Mouse (Mus musculus) hindlimb bud, embryonic 11.5 days (tissue): Measurements from ENCODE around the gene Polq.

Experiments used
- DNase-seq: peaks from one replicate; pipeline ENCODE4 v3.0.0-alpha.2; 2012; ENCODE audit warnings: low read depth, low spot score; ENCODE audit errors: extremely low spot score

Gene Polq

DNA sequence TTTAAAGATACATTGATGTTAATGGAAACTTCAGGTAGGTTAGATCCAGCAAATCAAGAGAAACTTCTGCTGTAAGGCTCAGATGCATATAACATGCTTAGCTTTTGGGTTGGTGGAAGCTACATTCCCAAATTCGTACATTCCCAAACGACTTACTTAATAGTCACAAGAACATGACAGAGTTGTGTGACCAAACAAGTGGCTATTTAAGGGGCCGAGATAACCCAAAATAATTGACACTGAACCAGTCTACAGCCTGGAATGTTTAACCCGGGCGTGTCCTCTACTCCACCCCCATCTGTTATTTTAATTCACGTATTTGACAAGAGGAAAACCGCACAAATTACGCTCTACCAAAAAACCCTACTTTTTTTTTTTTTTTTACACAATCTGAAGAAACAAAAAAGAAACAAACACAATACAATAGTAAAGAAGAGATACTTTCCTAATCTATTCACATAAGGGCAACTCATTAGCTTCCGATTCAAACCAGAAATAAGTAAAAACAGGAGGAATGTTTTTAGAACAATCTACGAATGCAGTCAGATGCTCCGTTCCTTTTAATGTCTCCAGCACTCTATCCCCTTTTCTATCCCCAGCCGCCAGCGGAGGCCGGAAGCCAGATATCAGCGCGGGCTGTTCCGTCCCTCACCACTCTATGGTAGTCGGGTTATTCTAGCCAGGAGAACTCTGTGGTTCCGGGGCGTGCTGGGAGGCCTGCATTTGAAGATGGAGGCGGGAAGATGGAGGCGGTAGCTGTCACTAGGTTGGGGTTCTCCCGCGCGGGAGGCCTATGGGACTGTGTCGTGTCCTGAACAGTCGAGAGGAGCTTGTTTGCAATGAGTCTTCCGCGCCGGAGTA is at the start of gene Polq:
Gene Polq, plus strand, starts transcription at position 726 of the 861 bp plus-strand sequence.
- DNase-seq: peak; percentile 57

DNA sequence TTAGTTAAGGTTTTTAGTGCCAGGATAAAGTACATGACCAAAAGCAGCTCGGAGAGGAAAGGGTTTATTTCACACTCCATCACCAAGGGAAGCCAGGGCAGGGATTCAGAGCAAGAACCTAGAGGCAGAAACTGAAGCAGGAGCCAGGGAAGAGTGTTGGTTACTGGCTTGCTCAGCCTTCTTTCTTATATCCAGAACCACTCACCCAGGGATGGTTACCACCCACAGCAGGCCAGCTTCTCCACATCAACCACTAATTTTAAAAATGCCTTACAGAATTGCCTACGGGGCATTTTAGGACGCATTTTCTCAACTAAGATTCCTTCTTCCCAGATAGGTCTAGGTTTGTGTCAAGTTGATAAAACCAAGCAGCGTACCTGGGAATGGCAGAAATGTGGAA is 48.2 kb upstream of the Polq start:
- DNase-seq: no peak

DNA sequence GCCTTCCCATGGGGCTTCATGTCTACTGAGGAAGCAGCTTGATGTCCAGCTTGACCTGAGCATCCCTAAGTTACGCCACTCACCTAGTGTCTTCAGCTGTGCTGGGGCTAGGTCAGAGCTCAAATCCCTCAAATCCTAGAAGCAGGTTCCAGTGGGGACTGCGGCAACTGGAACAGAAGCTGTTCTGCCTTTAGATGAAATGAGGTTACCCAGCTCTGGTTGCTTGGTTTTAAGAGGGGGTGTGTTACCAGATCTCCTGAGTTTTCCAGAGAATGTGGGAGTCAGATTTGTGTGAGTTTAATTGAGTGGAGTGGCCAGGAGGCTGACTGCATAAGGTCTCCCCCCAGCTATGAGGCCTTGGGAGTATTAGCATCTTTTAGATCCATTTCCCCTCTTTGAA is 32.5 kb upstream of the Polq start:
- no peak for DNase-seq

DNA sequence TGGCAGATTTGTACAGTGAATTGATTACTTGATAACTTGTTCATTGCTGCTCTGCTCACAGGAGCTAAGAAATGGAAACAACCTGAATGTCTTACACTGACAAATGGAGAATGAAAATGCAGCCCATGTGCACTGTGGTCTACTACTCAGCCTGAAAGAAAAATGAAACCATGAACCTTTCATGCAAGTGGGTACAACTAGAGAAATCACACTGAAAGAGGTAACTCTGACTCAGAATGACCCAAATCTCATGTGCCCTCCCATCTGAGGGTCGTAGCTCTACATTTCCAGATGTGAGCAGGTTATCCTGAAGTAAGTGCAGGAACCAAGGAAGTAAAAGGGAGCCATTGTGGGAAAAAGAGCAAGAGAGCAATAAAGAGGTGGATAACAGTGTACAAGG is 27.8 kb upstream of the Polq start:
- DNase-seq: no peak

DNA sequence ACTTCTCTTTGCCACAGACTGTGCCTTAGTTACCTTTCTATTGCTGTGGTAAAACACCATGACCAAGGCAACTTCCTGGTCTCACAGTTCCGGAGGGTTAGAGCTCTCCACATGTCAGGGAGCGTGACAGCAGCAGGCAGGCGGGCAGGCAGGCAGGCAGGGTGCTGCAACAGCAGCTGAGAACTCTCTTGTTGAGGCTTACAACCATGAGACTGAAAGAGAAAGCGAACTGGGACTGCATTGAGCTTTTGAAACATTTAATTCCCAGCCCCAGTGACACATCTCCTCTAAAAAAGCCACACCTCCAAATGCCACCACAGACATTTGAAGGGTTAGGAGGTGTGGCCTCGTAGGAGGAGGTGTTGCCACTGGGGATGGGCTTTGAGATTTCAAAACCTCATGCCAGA is 25.9 kb upstream of the Polq start:
- no peak for DNase-seq

DNA sequence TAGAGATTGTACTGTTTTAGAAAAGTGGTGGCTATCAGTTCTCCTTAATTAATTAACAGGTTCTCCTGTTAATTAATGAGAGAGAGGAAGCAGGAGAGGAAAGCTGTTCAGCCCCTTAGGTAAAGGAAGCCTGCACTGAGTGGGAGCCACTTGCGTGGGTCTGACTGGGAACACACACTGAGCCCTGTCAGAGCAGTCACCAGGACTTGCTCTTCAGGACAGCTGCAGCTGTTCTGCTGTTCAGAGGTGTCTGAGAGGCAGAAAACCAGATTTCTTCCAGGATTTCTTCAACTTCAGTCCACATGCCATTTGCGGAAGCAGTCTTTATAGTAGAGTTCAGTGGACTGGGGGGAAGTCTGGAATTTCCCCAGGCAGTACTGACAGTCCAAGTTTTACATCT is 24.2 kb upstream of the Polq start:
- no peak for DNase-seq

DNA sequence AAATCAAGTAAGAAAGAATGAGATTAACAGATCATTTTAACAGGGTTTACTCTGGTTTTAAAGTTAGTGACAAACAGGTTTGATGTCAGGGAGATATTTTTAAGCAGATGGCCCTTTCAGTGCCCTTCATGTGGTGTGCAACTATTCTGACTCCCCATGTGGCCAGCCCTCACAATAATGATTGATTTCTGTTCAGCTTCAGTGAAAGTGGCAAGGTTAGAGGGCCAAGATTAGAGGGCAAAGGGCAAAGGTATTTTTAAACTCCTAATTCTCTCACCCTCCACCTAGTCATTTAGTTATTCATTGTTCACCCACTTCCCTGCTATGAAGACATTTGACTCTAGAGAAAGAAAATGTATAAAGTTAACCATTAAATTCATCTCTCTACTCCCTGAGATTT is 23.5 kb upstream of the Polq start:
- DNase-seq: no peak

DNA sequence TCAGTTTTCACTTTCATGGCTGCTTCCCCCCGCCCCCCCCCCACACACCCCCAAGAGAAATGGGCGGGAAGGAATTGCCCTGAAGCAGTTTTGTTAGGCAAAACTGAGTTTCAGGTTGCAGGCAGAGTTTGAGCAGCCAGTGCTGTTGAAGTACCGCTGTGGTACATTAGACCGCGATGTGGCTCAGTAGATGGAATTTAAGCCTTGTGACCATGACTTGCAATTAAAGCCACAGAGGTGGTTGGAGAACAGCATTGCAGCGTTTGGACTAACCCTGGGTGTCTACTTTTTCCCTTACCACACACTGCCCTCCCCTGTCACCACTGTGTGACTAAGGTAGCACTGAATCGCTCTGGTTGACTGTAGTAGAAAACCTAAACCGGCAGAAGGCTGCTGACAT is 22.1 kb upstream of the Polq start:
- no peak for DNase-seq

DNA sequence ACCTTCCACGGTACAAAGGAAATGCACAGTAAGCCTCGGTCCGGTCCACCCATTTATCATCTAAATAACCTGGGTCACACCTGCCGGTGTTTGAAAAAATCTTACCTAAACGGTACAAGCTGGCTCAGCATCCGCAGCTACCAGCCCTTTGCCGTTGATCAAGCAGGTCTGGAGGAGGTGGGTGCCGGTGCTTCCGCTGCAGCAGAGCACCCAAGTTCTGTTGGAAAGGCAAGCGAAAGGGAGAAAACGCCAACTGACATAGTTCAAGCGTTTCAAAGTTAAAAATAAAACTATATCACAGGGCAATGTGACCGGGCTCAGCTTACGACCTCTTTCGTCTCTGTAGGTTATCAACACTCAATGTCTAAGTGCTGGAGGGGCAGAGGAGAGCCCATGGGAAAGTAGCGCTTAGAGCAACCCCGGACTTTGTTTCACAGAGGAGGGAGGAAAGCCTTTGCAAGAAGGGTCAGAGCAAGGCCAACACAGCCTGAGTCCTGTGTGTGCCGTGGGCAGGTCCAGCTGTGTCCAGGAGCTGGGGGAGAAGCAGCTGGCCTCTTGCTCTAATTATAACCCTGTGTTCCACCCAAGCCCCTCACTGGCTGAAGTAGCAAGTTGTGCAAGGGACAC is 21.5 kb upstream of the Polq start, which contains the start of gene Fbxo40:
Gene Fbxo40, minus strand, starts transcription at position 469 of the 627 bp plus-strand sequence.
- no peak for DNase-seq

DNA sequence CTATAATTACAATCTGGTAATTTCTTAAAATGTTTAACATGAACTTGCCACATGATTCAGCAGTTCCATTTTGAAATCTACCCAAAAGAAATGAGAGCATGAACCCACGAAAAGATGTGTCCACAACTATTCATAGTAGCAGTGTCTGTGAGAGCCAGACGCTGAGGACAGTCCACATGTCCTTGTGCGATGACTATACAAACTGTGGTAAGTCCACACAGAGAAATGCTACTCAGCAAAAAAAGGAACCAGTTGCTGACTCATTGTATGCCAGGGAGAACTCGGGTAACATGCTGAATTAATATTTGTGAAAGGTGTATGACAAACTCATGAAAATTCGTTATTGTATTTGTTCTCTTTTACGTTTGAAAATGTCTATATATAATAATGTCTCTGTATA is 13.9 kb upstream of the Polq start:
- DNase-seq: no peak

DNA sequence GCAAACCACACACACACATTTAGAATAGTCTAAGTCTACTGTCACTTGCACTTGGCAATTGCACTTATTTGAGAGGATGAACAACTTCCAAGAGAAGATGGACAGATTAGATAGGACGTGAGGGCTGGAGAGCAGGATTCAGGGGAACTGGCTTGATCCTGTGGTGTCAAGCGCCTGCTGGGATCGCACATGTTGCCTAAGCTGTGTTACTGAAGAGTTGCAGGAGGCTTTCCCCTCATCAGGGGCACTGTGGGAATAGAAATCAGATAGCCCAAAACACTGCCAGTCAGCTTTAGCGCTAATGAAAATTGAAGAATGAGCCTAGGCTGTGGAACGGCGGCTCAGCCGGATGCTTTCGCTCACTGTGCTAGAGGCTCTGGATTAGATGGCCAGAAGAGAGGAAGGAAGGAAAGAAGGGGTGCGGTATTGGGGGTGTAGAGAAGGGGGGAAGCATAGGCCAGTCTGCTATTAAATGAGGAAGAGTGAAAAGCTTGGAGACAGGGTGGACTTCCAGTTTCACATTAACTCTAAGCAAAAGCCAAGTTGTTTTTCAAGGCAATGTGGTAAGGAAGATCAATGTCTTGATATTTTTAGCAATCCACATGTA is 12.1 kb upstream of the Polq start:
- DNase-seq: no peak

DNA sequence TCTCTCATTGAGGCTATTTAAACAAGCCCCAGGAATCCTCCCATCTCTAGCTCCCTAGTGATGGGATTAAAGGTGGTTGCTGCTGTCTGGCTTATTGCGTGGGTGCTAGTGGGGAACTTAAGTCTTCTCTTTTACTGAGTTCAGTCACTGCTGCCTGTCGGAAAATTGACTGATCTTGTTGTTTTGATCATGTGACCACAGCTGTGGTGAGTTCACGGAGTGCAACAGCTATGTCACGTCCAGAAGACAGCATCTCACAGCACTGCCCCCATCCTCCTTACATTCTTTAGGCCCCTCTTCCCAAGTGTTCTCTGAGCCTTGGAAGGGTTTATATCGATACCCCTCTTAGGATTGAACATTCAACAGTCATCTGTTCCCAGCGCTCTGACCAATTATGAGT is 2.3 kb upstream of the Polq start:
- DNase-seq: no peak

DNA sequence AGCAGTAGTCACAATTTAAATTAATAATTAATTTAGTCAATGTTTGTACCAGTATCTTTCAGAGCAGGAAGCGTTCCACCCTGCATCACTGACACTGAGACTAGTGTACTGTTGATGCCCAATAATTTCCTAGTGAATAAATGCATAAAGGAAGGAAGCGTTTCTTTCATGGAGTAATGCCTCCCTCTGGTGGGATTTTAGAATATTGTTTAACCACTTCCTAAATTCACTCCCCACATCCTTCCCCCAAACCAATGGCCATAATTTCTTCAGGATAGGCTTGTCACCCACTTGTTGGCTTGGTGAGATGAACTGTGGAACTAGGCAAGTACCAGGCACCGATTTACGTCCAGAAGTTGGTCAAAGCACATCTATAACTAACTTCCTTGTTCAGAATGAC is 1.2 kb upstream of the Polq start:
- peak; percentile 49 for DNase-seq

DNA sequence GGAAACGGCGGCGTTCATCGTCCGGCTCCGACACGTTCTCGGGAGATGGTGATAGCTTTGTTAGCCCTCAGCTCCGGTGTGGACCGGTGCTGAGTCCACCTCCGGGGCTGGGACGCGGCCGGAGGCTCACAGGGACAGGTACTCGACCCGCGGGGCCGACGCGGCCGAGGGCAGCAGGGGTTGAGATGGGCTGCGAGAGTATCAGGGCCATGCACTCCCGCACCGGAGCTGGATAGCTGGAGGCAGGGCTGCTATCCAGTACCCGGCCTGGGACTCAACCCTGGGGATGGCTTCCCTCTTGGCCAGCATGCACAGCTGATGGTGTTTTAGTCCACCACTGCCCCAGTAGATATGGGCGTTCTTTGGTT is 320 bp downstream of the Polq start:
- no peak for DNase-seq

DNA sequence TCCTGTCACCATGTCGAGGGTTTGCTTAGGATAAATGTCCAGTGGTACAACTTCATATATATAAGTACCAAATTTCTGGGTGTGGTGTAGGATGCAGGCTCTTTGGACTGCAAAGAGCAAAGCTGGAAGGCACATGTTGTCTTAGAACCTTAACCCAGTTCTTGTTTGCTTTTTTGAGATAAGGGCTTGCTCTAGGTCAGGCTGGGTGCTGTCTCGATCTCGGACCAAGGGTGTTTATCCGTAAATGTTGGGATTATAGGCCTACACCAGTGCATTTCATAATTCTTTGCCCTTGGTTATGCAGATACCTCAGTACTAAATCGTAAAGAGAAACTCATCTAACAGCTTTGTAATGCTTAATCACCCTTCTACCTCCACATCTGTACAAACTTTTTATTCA is 750 bp downstream of the Polq start:
- DNase-seq: no peak

DNA sequence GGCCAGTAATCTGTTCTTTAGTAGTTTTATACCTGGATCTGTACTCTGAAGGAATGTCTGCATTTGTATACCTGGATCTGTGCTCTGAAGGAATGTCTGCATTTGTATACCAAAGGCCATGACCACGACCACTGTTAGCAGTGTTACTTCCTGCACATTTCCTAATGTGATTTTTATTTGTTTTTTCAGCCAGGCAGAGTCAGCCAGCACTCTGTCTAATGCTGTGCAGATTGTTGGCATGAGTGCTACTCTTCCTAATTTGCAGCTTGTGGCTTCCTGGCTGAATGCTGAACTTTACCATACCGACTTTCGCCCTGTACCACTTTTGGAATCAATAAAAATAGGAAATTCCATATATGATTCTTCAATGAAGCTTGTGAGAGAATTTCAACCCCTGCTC is 16.0 kb downstream of the Polq start:
- DNase-seq: no peak

DNA sequence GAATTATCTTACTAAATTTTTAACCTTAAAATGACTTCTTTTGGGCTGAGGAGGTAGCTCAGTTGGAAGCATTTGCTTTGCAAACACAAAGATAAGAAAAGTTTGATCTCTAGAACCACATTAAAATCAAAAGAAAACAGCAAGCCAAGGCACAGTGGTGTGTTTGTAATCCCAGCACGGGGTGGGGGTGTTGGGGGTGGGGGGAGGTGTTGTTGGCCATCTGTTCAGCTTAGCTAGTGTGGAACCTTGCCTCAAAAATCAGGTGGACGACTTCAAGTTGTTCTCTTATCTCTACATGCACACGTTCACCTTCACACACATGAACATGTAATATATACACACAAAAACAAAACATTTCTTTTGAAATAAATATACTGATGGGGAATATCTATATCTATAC is 20.4 kb downstream of the Polq start:
- no peak for DNase-seq

DNA sequence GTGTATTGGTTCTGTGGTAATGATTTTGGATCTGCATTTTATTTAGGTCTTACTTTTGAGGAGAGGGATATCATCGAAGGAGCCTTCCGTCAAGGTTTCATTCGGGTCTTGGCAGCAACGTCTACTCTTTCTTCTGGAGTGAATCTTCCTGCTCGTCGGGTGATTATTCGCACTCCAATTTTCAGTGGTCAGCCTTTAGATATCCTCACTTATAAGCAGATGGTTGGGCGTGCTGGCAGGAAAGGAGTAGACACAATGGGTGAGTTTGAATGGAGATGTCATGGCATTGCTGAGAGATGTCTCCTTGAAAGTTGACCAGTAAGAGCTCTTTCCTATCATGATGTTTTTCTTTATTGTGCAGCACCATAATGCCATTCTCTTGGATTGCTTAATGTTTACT is 23.2 kb downstream of the Polq start:
- DNase-seq: no peak

DNA sequence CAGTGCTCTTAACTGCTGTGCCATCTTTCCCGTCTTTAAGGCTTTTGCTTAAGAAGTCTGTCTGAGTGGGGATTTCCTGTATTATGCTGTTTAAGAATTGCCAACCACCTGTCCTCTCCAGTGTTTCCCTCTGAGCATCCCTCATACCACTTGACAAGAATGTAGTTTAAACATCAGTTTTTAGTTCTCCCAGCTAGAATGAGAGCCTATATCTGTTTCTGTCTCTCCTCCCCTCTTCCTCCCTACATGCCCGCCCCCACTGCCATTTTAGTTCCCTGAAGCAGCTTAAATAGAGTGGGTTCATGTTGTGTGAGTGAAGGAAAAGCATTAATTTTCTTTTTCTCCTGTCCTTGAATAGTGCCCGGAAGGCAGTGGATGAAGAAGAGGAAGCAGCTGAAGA is 48.0 kb downstream of the Polq start:
- no peak for DNase-seq

DNA sequence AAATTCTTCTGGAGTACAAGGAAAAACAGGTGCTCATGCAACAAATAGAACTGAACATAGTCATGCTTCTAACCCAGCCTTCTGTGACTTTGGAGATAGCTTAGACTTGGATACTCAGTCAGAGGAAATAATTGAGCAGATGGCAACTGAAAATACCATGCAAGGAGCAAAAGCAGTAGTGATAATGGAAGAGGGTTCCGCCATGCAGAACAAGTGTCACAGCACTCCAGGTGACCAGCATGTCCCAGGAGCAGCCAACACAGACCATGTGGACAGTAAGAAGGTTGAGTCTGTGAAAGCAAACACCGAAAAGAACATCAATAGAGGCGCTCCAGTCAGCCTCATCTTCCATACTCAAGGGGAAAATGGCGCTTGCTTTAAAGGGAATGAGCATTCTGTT is 49.7 kb downstream of the Polq start:
- no peak for DNase-seq

DNA sequence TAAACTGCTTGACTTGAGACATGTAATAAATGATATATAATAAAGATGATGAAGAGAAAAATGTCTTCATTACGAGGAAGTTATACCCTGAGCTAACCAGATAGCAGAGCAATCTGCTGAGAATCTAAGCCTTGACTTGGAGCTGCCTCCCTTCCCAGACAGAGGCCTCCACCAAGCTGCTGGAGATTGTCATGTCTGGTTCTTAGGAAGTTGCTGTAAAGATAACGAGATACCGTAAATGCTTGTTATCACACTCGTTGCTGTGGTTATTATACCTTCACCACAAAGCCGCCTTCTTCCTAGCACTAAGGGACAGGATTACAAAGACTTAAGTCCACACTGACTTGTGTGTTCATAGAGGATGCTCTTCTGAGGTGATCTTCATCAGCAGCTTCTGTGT is 60.8 kb downstream of the Polq start:
- DNase-seq: no peak

DNA sequence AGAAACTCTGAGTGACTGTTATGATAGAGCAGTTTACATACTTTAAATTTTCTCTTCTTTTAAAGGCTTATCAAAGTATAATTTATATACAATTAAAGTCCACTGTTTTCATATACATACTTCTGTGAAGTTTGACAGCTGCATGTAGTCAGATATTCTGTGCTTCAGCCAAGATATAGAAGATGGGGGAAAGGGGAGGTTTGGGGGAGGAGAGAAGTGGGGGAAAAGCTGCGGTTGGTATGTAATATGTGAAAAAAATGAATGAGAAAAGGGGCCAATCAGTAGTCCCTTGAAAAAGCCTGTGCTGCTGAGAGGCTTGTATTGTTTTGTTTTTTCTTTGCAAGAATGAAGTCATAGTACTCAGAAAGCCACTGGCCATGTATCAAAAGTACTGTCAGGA is 78.1 kb downstream of the Polq start:
- no peak for DNase-seq
